Mouse (Mus musculus) urinary bladder, adult 18-20 months (tissue): ENCODE measurements around the gene Tollip.
A peak's percentile ranks its signal among the peaks of the same experiment; 100 is the strongest.
"Not testable (repeated sequence)": the region's sequence is repeated elsewhere in the genome, so short reads cannot be mapped to it uniquely, and the experiment has no call there.

Source experiments
- DNase-seq, 2 experiments: peaks; one replicate each; pipeline ENCODE4 v3.0.0; 2022; ENCODE audit warnings: low spot score in 2 of 2, mixed read lengths in 2 of 2

Tollip gene

DNA sequence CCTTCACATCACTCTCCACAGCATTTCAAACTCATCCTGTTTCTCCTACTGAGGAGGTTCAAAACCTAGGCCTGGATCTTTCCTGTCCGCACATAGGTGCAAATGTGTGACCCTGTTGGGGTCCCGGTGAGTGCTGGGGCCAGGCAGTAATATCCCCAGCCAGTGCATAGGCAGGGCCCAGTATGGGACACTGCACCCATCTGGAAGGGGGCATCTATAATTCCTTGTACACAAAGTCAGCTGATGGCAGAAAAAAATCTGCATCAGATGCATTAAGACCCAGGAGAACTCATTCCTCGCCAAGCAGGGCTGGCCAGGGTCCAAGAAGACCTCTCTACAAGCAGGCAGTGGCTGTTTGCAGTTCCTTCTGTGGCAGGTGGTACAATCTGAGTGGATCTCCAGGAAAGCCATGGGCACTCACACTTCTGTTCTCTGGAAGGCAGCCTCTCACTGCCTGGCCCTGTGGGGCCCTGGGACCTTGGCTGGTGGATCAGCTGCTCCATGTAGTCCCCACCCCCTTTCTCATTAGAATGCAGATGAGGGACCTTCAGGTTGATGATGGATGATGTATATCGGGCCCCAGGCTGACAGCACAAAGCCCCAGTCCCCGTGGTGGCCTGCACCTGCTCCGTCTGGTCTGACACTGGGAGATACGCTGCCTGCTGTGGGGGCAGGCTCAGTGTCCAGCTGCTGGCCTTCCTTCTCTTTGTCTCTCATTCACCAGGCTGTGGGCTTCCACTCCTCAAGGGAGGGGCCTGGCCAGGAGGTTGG is 16.0 kb upstream of the Tollip start:
- DNase-seq = no peak

DNA sequence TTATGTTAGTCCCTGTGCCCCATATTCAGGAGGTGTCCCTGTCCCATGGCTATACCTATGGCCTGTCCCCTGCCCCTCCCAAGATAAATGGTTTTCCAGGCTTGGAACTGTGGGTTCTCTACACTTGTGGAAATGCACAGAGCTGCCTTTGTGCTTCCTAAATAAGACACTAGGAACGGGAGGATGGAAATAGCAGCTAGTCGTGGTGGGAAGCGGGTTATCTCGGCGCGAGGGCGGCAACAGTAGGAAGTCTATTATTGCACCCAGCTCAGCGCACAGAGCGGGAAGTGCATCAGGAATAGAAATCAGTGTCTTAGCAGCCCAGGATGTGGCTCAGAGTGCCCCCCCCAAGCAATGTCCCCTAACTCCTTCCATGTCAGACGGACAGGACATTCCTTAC is 10.3 kb upstream of the Tollip start:
- no peak for DNase-seq

DNA sequence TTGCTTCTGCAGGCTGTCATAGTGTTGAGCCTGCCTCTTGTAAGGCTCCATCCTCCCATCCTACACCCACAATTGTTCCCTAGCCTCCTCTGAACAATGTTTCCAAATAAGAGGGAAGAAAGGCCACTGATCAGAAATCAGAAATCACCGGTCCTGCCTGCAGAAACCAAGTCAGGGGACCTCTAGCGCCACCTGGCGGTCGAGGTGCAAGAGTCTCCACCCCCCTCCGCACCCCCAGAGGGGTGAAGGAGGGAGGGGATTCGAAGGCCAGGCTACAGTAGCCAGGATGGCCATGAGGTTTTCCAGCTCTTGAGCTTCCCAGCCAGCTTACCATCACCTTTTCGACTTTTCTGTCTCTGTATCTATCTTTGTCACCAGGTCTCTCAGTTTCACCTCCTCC is 6.6 kb upstream of the Tollip start:
- peak; percentile 33 to 43 for DNase-seq

DNA sequence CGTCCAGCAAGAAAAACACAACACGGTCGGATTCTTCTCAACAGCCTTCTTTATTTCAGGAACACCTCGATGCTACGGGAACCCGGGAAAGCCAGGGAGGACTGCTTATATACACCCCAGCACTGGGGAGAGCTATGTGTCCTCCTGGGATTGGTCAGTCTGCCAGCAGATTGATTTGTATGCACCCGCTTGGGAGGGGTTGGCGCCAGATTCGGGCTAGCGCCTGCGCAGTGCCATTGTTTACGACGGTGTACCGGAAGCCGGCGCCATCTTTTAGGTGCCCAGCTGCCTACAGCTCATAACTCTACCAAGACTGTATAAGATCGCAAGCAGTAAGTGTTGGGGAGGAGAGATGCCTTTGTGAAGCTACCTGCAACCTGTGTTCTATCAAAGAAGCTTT is 5.8 kb upstream of the Tollip start:
- DNase-seq = not testable (repeated sequence)

DNA sequence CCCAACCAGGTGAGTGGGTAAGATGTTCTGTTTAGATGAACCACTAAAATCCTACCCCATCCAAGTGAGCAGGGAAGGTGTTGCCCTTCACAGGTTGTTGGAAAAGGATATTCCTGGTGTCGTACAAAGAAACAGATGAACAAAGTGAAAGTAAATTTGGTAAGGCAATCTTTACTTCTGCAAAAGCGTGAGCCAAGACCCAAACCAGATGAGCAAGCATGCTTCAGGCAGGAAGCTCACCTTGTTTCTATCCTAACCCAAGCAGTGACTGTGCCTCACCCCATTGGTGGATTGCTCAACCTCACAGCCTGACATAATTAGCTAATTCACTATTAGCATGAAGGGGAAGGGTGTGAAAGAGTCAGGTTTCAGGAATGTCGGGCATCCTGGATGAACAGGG is 7.0 kb downstream of the Tollip start:
- DNase-seq = no peak

DNA sequence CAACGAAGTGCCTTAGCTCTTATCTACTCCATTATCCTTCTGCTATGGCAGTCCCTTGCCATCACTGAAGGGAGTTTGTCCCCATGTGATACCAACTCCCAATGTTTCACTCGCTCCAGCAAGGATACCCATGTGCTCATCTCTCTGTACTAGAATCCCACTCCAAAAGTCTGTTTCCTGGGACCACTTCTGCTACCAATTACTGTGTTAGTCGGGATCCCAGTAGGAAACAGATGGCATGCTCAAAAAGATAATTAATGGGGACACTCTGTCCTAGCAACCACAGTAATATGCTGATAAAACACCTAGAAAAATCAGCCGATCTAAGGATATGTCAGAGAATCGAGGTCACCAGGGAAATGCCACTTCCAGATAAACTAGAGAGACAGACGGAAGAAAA is 9.7 kb downstream of the Tollip start:
- no peak for DNase-seq

DNA sequence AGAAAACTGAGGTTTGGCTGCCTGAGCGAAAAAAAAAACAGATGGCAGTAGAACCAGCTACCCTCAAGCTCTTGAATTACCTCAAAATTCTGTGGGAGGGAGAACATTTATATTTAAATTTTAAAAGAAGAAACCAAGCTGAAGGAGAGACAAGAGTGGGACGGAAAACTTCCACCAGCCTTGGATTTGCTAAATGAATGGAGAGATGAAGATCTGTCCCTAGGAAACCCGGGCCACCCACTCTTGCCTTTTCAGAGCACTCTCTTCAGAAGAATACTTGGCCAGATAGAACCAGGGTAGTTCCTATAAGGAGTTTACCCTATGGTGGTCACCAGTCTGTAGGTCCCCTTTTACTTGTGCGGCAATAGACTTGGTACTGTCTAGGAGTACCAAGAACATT is 15.5 kb downstream of the Tollip start:
- DNase-seq = no peak

DNA sequence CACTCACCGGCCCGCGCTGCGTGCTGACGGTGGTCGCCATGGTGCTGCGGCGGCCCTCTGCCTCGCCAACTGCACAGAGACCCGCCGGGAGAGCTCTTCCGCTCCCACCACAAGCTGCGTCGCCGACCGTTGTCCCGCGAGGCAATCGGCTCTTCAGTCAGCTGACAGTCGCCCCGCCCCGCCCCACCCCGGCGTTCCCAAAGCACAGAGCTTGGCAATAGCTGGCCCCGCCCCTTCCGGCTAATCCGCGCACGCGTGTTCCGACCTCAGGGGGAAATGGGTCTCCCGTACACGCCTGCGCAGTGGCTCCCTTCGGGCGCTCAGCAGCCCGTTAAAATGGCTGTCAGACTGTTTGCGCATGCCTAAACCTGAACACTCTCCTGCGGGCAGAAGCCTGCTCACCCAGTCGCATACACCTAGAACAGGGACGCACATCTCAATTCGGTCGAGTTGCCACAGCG is 16.0 kb downstream of the Tollip start:
- peak; percentile 96 to 100 for DNase-seq

DNA sequence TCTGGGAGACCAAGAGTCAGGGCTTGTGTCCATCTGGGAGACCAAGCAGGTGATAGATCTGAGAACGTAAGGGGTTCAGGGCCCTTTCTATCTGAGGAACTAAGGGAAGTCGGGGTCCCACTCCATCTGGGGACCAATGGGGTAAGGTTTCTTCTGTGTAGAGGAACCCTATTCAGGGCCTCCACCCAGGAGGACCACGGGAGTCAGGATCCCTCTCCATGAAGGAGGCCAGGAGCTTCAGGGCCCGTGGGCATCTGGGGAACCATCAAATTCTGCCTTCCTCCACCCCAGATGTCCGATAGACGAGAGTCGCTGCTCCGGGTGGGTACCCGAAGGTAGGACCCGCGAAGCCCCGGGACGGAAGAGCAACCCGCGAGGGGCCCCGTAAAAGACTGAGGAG is 16.5 kb downstream of the Tollip start:
- peak in 1 of 2 experiments; percentile 47 for DNase-seq

DNA sequence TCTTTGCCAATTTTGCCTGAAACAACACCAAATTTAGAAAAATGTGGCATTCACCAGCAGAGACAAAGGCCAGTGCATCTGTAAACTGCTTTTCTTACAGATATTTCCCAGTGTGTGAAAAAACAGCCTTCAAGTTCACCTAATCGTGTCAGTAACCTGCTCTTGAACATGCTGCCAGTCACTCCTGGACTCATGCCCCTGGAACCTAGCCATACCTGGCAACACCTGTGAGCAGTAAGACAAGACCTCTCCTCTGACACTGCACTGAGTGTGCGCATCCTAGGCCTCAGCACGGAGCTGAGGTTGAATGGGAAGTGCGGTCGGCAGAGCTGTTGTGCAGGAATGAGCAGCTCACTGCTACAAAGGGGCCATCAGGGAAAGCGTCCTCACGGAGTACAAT is 26.2 kb downstream of the Tollip start:
- DNase-seq = no peak

DNA sequence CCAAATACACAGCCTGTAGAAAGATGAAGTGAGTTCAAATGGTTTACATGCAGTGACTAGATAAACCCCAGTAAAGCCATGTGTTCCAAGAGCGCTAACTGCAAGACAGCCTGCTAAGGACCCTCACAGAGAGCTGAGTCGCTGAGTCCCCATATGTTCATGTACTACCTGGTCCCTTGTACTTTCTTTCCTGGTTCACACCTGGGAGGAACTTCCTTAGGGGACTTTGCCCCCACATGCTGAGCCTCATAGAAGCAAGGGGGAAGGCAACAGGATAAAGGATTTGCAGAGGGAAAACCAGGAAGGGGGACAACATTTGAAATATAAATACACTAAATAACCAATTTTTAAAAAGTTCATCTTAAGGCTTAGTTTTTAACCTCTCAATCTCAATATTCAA is 39.5 kb downstream of the Tollip start:
- DNase-seq = no peak

DNA sequence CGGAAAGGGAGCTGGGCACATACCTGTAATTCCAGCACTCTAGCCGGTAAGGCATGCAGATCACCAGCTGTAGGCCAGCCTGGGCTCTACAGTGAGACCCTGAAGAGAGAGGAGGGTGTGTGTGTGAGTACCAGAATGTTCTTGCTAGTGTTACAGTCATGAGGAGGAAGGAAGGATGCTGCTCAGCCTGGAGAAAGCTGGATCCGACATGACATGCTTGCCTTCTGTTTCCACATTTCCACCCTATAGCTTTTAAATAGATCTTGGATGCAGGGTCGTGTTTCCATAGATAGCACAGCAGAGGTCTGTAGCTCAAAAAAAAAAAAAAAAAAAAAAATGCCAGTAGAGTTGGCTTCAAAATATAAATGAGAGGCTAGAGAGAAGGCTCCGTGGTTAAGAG is 43.4 kb downstream of the Tollip start:
- DNase-seq = no peak

DNA sequence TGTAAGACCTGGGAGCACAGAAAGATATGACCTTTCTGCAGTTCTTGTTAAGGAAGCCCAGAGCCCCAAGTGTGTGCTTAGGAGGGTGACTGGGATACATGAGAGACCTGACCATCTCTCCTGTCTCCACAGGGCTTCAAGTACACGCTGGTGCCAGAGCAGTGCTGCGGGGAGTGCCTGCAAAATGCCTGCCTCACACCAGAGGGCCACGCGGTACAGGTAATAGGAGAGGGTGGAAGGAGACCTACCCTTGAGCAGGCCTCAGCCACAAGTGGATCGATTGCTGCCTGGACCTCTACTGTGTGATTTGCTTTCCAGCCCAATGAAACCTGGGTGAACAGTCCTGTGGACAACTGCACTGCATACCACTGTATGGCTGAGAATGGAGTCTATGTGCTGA is 47.8 kb downstream of the Tollip start:
- DNase-seq = no peak

DNA sequence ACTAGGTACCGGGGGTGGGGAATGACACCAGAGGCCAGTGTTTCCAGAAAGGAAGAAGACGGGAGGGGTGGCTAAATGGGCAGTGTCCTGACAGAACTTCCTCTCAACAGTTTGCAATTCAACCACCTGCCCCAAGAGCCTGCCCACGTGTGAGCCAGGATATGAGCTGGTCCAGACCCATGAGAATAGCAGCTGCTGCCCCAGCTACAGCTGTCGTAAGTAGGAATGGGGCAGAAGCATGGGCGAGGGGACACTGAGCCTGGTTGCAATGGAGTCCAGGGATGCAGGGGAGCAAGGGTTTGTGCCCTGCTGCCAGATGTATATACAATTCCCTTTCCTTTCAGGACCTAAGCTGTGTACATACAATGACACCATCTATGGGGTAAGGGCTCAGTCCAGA is 48.7 kb downstream of the Tollip start:
- DNase-seq = no peak

DNA sequence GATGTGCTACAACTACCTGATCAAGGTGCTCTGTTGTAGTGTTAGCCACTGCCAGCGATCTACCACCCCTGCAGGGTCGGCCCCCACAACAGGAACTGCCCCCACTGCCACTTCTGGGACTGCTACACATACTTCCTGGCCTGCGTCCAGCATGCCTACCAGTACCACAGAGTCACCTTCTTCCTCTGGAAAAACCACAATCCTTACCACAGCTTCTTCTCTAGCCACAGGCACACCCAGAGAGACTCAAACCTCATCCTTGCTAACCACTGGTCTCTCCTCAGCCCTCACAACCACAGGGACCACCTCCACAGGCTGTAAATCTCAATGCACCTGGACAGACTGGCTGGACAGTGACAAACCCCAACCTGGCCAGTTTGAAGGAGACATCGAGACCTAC is 57.3 kb downstream of the Tollip start:
- no peak for DNase-seq

DNA sequence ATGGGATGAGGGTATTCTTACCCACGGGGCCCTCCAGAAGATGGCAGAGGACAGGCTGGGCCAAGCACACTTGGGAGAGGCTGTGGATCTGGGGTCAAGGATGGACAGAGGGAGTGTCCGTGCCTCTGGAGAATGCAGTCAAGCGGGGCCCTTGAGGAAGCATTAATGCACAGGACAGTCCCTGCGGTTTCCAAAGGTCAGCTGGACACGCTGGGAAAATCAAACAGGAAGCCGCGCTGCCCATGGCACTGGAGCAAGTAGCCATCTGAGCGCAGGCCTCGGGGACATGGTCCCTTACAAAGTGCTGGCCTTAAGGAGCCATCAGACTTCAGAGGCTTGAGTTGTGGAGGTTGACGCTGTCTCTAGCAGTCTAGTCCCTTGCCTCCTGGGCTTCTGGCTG is 78.0 kb downstream of the Tollip start:
- no peak for DNase-seq

DNA sequence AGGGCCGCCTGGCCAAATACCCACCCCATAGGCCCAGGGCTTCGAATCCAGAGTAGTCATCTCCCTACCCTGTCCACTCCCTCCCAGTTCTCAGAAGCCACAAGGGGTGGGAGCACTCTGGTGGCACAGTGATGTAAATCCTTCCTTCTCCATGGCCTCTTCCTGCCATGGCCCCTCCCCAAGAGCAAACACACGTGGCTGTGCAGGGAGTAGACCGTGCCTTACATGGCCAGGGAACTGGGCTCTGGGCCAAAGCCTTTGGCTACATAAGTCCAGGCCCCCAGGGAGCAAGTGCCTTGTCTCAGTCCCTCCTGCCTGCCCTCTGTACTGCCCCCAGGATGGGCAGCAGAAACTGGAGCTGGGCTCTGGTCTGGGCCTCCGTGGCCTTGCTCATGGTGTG is 79.5 kb downstream of the Tollip start, which contains the start of gene Muc5b:
Muc5b (plus strand) TSS at position 292 of the 400 bp plus-strand sequence.
- no peak for DNase-seq

DNA sequence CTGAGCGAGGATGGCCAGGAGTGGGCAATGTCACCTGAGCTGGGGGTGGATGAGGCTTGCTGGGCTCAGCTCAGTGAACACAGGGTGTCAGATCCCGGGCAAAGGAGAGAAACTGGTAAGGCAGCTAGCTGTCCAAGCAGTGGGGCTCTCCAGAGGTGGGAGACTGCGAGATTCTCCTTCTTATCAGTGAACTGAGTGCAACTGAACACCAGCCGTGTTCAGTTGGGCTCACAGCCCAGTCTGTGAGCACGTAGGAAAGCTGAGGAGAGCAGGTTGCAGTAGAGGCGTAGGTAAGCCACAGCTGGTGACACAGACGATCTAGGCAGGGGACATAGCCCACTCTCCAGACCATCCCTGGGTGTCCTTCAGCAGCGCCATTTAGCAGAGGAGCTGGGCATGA is 81.9 kb downstream of the Tollip start:
- DNase-seq = no peak

DNA sequence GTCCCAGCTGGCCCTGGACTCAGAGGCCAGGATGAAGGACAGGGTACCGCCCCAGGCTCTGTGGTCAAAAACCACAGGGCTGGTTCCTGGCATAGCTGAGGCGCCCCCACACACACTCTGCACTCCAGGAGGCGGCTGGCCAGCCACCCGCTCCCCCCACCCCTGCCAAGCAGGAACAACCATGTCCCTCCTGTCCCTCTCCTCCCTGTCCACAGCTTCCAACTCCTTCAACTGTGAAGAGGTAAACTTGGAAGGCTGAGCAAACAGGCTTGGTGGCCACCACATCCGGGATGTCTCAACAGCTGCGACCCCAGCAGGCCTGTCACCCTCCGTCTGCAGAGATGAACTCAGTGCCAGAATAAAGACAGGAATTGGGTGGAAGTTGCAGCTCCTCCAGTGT is 82.4 kb downstream of the Tollip start:
- no peak for DNase-seq
